Mouse (Mus musculus) hindbrain, embryonic 12.5 days (tissue): ENCODE data around the gene Sgsm3. TPM values are rescaled to one million over a fixed set of nuclear protein-coding genes. Genes with fewer than 3 reads are reported as not detected.

Experiments
- ATAC-seq: fragments of 200-750 bp; cut with Nextera tagmentation; 2 replicates; pipeline ENCODE4 v1.8.0; 2017; ENCODE audit warnings: moderate TSS enrichment; ENCODE audit not compliant: low FRiP score
- H3K27ac ChIP-seq: fragments of 300-500 bp; sonication (generic); 2 replicates; pipeline ENCODE4 v1.5.1; 2016; ENCODE audit warnings: mild to moderate bottlenecking
- H3K27me3 ChIP-seq: fragments of 300-500 bp; sonication (generic); 2 replicates; pipeline ENCODE4 v1.6.1; 2016; ENCODE audit warnings: mild to moderate bottlenecking
- H3K36me3 ChIP-seq: fragments of 300-500 bp; sonication (generic); 2 replicates; pipeline ENCODE4 v1.6.1; 2016; ENCODE audit warnings: mild to moderate bottlenecking
- H3K4me1 ChIP-seq: fragments of 300-500 bp; sonication (generic); 2 replicates; pipeline ENCODE4 v1.6.1; 2016
- H3K4me2 ChIP-seq: fragments of 300-500 bp; sonication (generic); replicated peaks from 2 replicates; pipeline ENCODE4 v1.6.1; 2016; ENCODE audit warnings: mild to moderate bottlenecking
- H3K4me3 ChIP-seq: fragments of 300-500 bp; sonication (generic); 2 replicates; pipeline ENCODE4 v1.5.1; 2016; ENCODE audit warnings: mild to moderate bottlenecking
- H3K9ac ChIP-seq: fragments of 300-500 bp; sonication (generic); 2 replicates; pipeline ENCODE4 v1.6.1; 2016; ENCODE audit warnings: mild to moderate bottlenecking, moderate library complexity
- H3K9me3 ChIP-seq: fragments of 300-500 bp; sonication (generic); replicated peaks from 2 replicates; pipeline ENCODE4 v1.6.1; 2016; ENCODE audit warnings: mild to moderate bottlenecking
- WGBS: fragments of 180-500 bp; shearing (Covaris S2); methylation state at CpG from one replicate; pipeline ENCODE4 v1.1.7; 2016; 5-methylcytosine and 5-hydroxymethylcytosine counted together
- polyA plus RNA-seq: library from polyadenylated mRNA; unstranded; fragments of >200 nt; fragmentation: Nextera tagmentation; extraction: Ambion mirVana; gene quantifications from 2 replicates; pipeline ENCODE4 v1.2.1, GENCODE M21; 2016

Sgsm3 gene
- polyA plus RNA-seq, 1 experiment from 2014 or later, result 46.4 TPM

GRCm38 (mm10) chr15:80948145-80949135 lies 29.1 kb upstream of the Sgsm3 start, which contains the start of gene Adsl:
TSS of gene Adsl (plus strand) at chr15:80948490.
- Histone ChIP-seq H3K4me2 (peak within 1 kb of the TSS; percentile 55), H3K36me3 (peaks cover 13% of the 10 kb centered on the region), H3K9me3 (no peaks in the 10 kb centered on the region), H3K9ac (peak within 1 kb of the TSS; percentile 78), H3K27ac (peak within 1 kb of the TSS; percentile 72), H3K4me1 (peaks cover 14% of the 10 kb centered on the region), H3K27me3 (no peaks in the 10 kb centered on the region), H3K4me3 (peak within 1 kb of the TSS; percentile 75)
- WGBS, result under 1% methylated on average over 63 of the region's 63 CpGs
- peak; percentile 93 for ATAC-seq

- H3K36me3 ChIP-seq, result peaks cover 22% of the 10 kb centered on the region
- H3K4me2 ChIP-seq, result peak overlapping the region; percentile 55
- peaks cover 14% of the 10 kb centered on the region for H3K4me1 ChIP-seq
- peak overlapping the region; percentile 75 for H3K4me3 ChIP-seq
- 66% methylated on average over 4 of the region's 4 CpGs for WGBS
- peak overlapping the region; percentile 78 for H3K9ac ChIP-seq
- ATAC-seq, result no peak
- no peak overlapping the region for H3K27ac ChIP-seq
- no peaks in the 10 kb centered on the region for H3K9me3 ChIP-seq
- H3K27me3 ChIP-seq, result no peaks in the 10 kb centered on the region
These were observed 28.1 kb upstream of the Sgsm3 start for GRCm38 (mm10) chr15:80949431-80949830.

GRCm38 (mm10) chr15:80950055-80950454 lies 27.5 kb upstream of the Sgsm3 start:
- WGBS, result 92% methylated on average over 7 of the region's 7 CpGs
- Histone ChIP-seq H3K4me2 (no peak overlapping the region), H3K4me1 (peaks cover 14% of the 10 kb centered on the region), H3K9me3 (no peaks in the 10 kb centered on the region), H3K27ac (no peak overlapping the region), H3K9ac (peak overlapping the region; percentile 4; the same call in 1 of the 2 replicates), H3K27me3 (no peaks in the 10 kb centered on the region), H3K4me3 (no peak overlapping the region), H3K36me3 (peaks cover 28% of the 10 kb centered on the region)
- no peak for ATAC-seq

- peaks cover 61% of the 10 kb centered on the region for H3K36me3 ChIP-seq
- WGBS, result 97% methylated on average over 9 of the region's 9 CpGs
- H3K9me3 ChIP-seq, result no peaks in the 10 kb centered on the region
- H3K27ac ChIP-seq, result no peak overlapping the region
- peaks cover 12% of the 10 kb centered on the region for H3K4me1 ChIP-seq
- no peak overlapping the region for H3K9ac ChIP-seq
- no peak overlapping the region for H3K4me2 ChIP-seq
- H3K27me3 ChIP-seq, result no peaks in the 10 kb centered on the region
- H3K4me3 ChIP-seq, result no peak overlapping the region
- no peak for ATAC-seq
These were observed 23.6 kb upstream of the Sgsm3 start for GRCm38 (mm10) chr15:80953971-80954370.

GRCm38 (mm10) chr15:80954861-80955260 lies 22.7 kb upstream of the Sgsm3 start:
- Histone ChIP-seq H3K27me3 (no peaks in the 10 kb centered on the region), H3K4me3 (no peak overlapping the region), H3K27ac (no peak overlapping the region), H3K36me3 (peaks cover 70% of the 10 kb centered on the region), H3K9ac (no peak overlapping the region), H3K9me3 (no peaks in the 10 kb centered on the region), H3K4me1 (peaks cover 3% of the 10 kb centered on the region), H3K4me2 (no peak overlapping the region)
- 74% methylated on average over 3 of the region's 3 CpGs for WGBS
- ATAC-seq, result no peak

GRCm38 (mm10) chr15:80955836-80956438 lies 21.6 kb upstream of the Sgsm3 start:
- no peaks in the 10 kb centered on the region for H3K4me1 ChIP-seq
- H3K4me2 ChIP-seq, result no peak overlapping the region
- 97% methylated on average over 12 of the region's 12 CpGs for WGBS
- H3K9me3 ChIP-seq, result no peaks in the 10 kb centered on the region
- H3K36me3 ChIP-seq, result peaks cover 80% of the 10 kb centered on the region
- H3K4me3 ChIP-seq, result no peak overlapping the region
- no peak for ATAC-seq
- H3K27me3 ChIP-seq, result no peaks in the 10 kb centered on the region
- no peak overlapping the region for H3K27ac ChIP-seq
- H3K9ac ChIP-seq, result no peak overlapping the region

- 88% methylated on average over 1 of the region's 1 CpGs for WGBS
- H3K36me3 ChIP-seq, result peaks cover 55% of the 10 kb centered on the region
These were observed 8.2 kb upstream of the Sgsm3 start for GRCm38 (mm10) chr15:80969371-80969770.

GRCm38 (mm10) chr15:80974311-80974710 lies 3.3 kb upstream of the Sgsm3 start:
- Histone ChIP-seq H3K36me3 (peaks cover 12% of the 10 kb centered on the region), H3K27me3 (no peaks in the 10 kb centered on the region), H3K9me3 (no peaks in the 10 kb centered on the region), H3K4me2 (no peak overlapping the region), H3K4me1 (peaks cover 10% of the 10 kb centered on the region), H3K27ac (no peak overlapping the region), H3K9ac (no peak overlapping the region), H3K4me3 (no peak overlapping the region)
- WGBS, result 67% methylated on average over 5 of the region's 5 CpGs
- no peak for ATAC-seq

More at GRCm38 (mm10) chr15:80969371-80969770, 8.2 kb upstream of the Sgsm3 start:
- no peak for ATAC-seq
- no peak overlapping the region for H3K4me2 ChIP-seq
- H3K27me3 ChIP-seq, result no peaks in the 10 kb centered on the region
- H3K4me1 ChIP-seq, result no peaks in the 10 kb centered on the region
- H3K9me3 ChIP-seq, result no peaks in the 10 kb centered on the region
- H3K9ac ChIP-seq, result no peak overlapping the region
- no peak overlapping the region for H3K4me3 ChIP-seq
- H3K27ac ChIP-seq, result no peak overlapping the region

- Histone ChIP-seq H3K4me3 (no peak overlapping the region), H3K9ac (no peak overlapping the region), H3K27ac (no peak overlapping the region), H3K4me2 (no peak overlapping the region), H3K36me3 (no peaks in the 10 kb centered on the region; the same call in 1 of the 2 replicates), H3K9me3 (no peaks in the 10 kb centered on the region), H3K27me3 (no peaks in the 10 kb centered on the region), H3K4me1 (peaks cover 10% of the 10 kb centered on the region)
- 91% methylated on average over 3 of the region's 3 CpGs for WGBS
- no peak for ATAC-seq
These were observed 1.9 kb upstream of the Sgsm3 start for GRCm38 (mm10) chr15:80975666-80976065.

- no peak overlapping the region for H3K4me3 ChIP-seq
- no peak overlapping the region for H3K9ac ChIP-seq
- H3K4me2 ChIP-seq, result no peak overlapping the region
- no peaks in the 10 kb centered on the region for H3K27me3 ChIP-seq
- no peak for ATAC-seq
- no peaks in the 10 kb centered on the region for H3K36me3 ChIP-seq
- H3K4me1 ChIP-seq, result peaks cover 10% of the 10 kb centered on the region
- 86% methylated on average over 4 of the region's 4 CpGs for WGBS
- no peaks in the 10 kb centered on the region for H3K9me3 ChIP-seq
- no peak overlapping the region for H3K27ac ChIP-seq
These were observed 2.0 kb downstream of the Sgsm3 start for GRCm38 (mm10) chr15:80979611-80980010.

- no peak overlapping the region for H3K27ac ChIP-seq
- 87% methylated on average over 4 of the region's 4 CpGs for WGBS
These were observed 3.6 kb downstream of the Sgsm3 start for GRCm38 (mm10) chr15:80981176-80981575.

GRCm38 (mm10) chr15:80983264-80983663 lies 5.7 kb downstream of the Sgsm3 start:
- no peaks in the 10 kb centered on the region for H3K27me3 ChIP-seq
- H3K9ac ChIP-seq, result no peak overlapping the region
- H3K4me1 ChIP-seq, result peaks cover 6% of the 10 kb centered on the region
- no peaks in the 10 kb centered on the region for H3K36me3 ChIP-seq
- H3K27ac ChIP-seq, result no peak overlapping the region
- H3K4me2 ChIP-seq, result no peak overlapping the region
- no peaks in the 10 kb centered on the region for H3K9me3 ChIP-seq
- no peak overlapping the region for H3K4me3 ChIP-seq
- no peak for ATAC-seq
- 89% methylated on average over 2 of the region's 2 CpGs for WGBS

More at GRCm38 (mm10) chr15:80981176-80981575, 3.6 kb downstream of the Sgsm3 start:
- no peak for ATAC-seq
- H3K4me1 ChIP-seq, result peaks cover 10% of the 10 kb centered on the region
- no peaks in the 10 kb centered on the region for H3K36me3 ChIP-seq
- H3K4me3 ChIP-seq, result no peak overlapping the region
- no peaks in the 10 kb centered on the region for H3K27me3 ChIP-seq
- no peak overlapping the region for H3K4me2 ChIP-seq
- H3K9me3 ChIP-seq, result no peaks in the 10 kb centered on the region
- H3K9ac ChIP-seq, result no peak overlapping the region
